ENCODE assay signal across 25 mouse cellular contexts in genomic region chr6:4728305-4728704, GRCm38 (mm10). TPM values are rescaled to one million over a fixed set of nuclear protein-coding genes. Genes with fewer than 3 reads are reported as not detected.
DNase-seq lines count a peak whose midpoint lies in the region; ATAC-seq and TF ChIP-seq lines count a peak whose summit lies in the region.
"Had no signal": no experiment of that assay in that cellular context is flagged by ENCODE, and none has a peak within 500 bp of the region (broad histone marks: within the 10 kb centered on the region; RNA-seq: fewer than 3 reads in every experiment).

No protein-coding gene starts in this region.

- peak; percentile 37 for DNase-seq in heart, adult 11 months
- DNase-seq in heart, postnatal 25 days (ENCODE audit: low spot score): no peak
- no peak for DNase-seq in spleen, adult 12 weeks (ENCODE audit: low spot score)
- DNase-seq in gastrocnemius, postnatal 4 days (ENCODE audit: low spot score in 2 of 2): no peak
- DNase-seq in thymus, postnatal 25 days: no peak
- DNase-seq: adrenal gland, adult 2 months; adrenal gland, postnatal 10 days; adrenal gland, postnatal 36 days; cerebellum, adult 11-12 months; cerebellum, adult 2 months; cerebellum, adult 9-10 months; cerebellum, postnatal 10 days; cerebellum, postnatal 25 days; embryo, embryonic 11 days had no signal

- H3K4me3 ChIP-seq in myocyte: no peak overlapping the region
- H3K4me3 ChIP-seq: embryonic facial prominence, embryonic 13.5 days; embryonic facial prominence, embryonic 15.5 days; erythroblast, embryonic 14.5 days; forebrain, embryonic 10.5 days; forebrain, embryonic 12.5 days had no signal

- H3K4me2 ChIP-seq in myocyte (ENCODE audit: low read depth): peak overlapping the region; percentile 3
- H3K4me2 ChIP-seq: embryonic facial prominence, embryonic 13.5 days; embryonic facial prominence, embryonic 15.5 days; forebrain, embryonic 12.5 days had no signal

- no peaks in the 10 kb centered on the region for H3K79me2 ChIP-seq in myocyte (ENCODE audit: control insufficient read depth, insufficient read depth)

- TF ChIP-seq POLR2A in myocyte (IDR thresholded peaks at IDR 0.05; ENCODE audit: insufficient read length, low read depth): no peak

- no peak overlapping the region for H3ac ChIP-seq in myocyte (ENCODE audit: control insufficient read depth, insufficient read length)

- H3K36me3 ChIP-seq in myocyte (ENCODE audit: control insufficient read depth, insufficient read depth): no peaks in the 10 kb centered on the region
- H3K36me3 ChIP-seq: embryonic facial prominence, embryonic 13.5 days; embryonic facial prominence, embryonic 15.5 days; forebrain, embryonic 12.5 days had no signal

- intact Hi-C loops in heart, postnatal 25 days (cut with DNase I): no loop called here

- H3K27me3 ChIP-seq in myocyte (ENCODE audit: control insufficient read depth, insufficient read depth, insufficient read length): no peaks in the 10 kb centered on the region
- H3K27me3 ChIP-seq: embryonic facial prominence, embryonic 13.5 days; embryonic facial prominence, embryonic 15.5 days; forebrain, embryonic 12.5 days had no signal

- peak; percentile 99 for ATAC-seq in granulocyte monocyte progenitor cell, adult 5-6 weeks (replicated peaks; ENCODE audit: poor library complexity, severe bottlenecking)
- peak; percentile 94 for ATAC-seq in megakaryocyte, adult 5-6 weeks (ENCODE audit: poor library complexity, severe bottlenecking)
- ATAC-seq: forebrain, embryonic 14.5 days; forebrain, embryonic 16.5 days had no signal

TF ChIP-seq in myocyte, 11 proteins besides CTCF, POLR2A, EP300 and RAD21:
- no peak for TF ChIP-seq TCF12 (IDR thresholded peaks at IDR 0.05; ENCODE audit: insufficient read depth, poor library complexity, severe bottlenecking)
- TF ChIP-seq USF1 (IDR thresholded peaks at IDR 0.05; ENCODE audit: low read depth): no peak
- TF ChIP-seq MAX (IDR thresholded peaks at IDR 0.05; ENCODE audit: low read depth): no peak
- TF ChIP-seq MYOD1 (IDR thresholded peaks at IDR 0.05; ENCODE audit: control insufficient read depth in 1 of 3, insufficient read length in 2 of 3, low read depth in 2 of 3): no peak
- TF ChIP-seq TCF3 (IDR thresholded peaks at IDR 0.05; ENCODE audit: insufficient read length, low read depth): no peak
- TF ChIP-seq POLR2AphosphoS2 (IDR thresholded peaks at IDR 0.05; ENCODE audit: insufficient read length, low read depth): no peak
- no peak for TF ChIP-seq SRF (IDR thresholded peaks at IDR 0.05; ENCODE audit: control insufficient read depth, insufficient read length, low read depth)
- TF ChIP-seq MYOG (IDR thresholded peaks at IDR 0.05; ENCODE audit: control insufficient read depth in 1 of 3, insufficient read depth in 1 of 3, insufficient read length in 2 of 3, low read depth in 2 of 3): no peak
- no peak for TF ChIP-seq REST (IDR thresholded peaks at IDR 0.05; ENCODE audit: insufficient read depth, insufficient read length)
- TF ChIP-seq CEBPB (IDR thresholded peaks at IDR 0.05; ENCODE audit: insufficient read depth, poor library complexity, severe bottlenecking): no peak

RNA-seq across cellular contexts. Expression of gene Sgce, which starts 18.7 kb away (rescaled TPM):
- 10 to 100 TPM; 19.4 to 22.7 TPM for total RNA-seq in heart, postnatal 25 days (2021)
- total RNA-seq in granulocyte monocyte progenitor cell, adult 5-6 weeks (2014; fragmentation: Nextera tagmentation): not detected in 2 replicates
- 1.0 and 2.3 TPM in 2 replicates for total RNA-seq in granulocyte monocyte progenitor cell, adult 5-6 weeks (2017)
- 0.21 TPM in 1 of 2 replicates, not detected in the other for total RNA-seq in megakaryocyte, adult 5-6 weeks (2015)
- total RNA-seq in megakaryocyte, adult 5-6 weeks (2017): 0.49 TPM in 1 of 2 replicates, not detected in the other
- polyA plus RNA-seq in myocyte (2012; fragmentation: generic; extraction: Trizol): 16.8 TPM
- 10 to 100 TPM; 69.7 to 73.5 TPM for total RNA-seq in gastrocnemius, postnatal 4 days (2021)
- total RNA-seq: MEL had no signal
- polyA plus RNA-seq: erythroblast, embryonic 14.5 days had no signal

RNA-seq across cellular contexts. Expression of gene Peg10, which starts 18.8 kb away (rescaled TPM):
- total RNA-seq in heart, postnatal 25 days (2021): 1 to 10 TPM; 1.2 TPM
- not detected in 2 replicates for total RNA-seq in granulocyte monocyte progenitor cell, adult 5-6 weeks (2014; fragmentation: Nextera tagmentation)
- total RNA-seq in granulocyte monocyte progenitor cell, adult 5-6 weeks (2017): 0.04 and 0.15 TPM in 2 replicates
- not detected in 2 replicates for total RNA-seq in megakaryocyte, adult 5-6 weeks (2015)
- total RNA-seq in megakaryocyte, adult 5-6 weeks (2017): not detected in 2 replicates
- polyA plus RNA-seq in myocyte (2012; fragmentation: generic; extraction: Trizol): 2.6 TPM
- total RNA-seq in gastrocnemius, postnatal 4 days (2021): 100 to 1,000 TPM; 136 to 193 TPM
- total RNA-seq: MEL had no signal

Comparison
In these comparisons a context has a peak if more than half of its experiments do, and no peak if none do; other contexts are left out.
1. RNA of gene Sgce, which starts 18.7 kb away (total RNA-seq): 69.7 to 73.5 TPM in gastrocnemius, postnatal 4 days and 19.4 to 22.7 TPM in heart, postnatal 25 days; 1.0 to 2.3 TPM in granulocyte monocyte progenitor cell, adult 5-6 weeks and 0.21 to 0.49 TPM in megakaryocyte, adult 5-6 weeks; every median in the first group is over 4 times any median in the second.
2. RNA of gene Peg10, which starts 18.8 kb away (total RNA-seq): 136 to 193 TPM in gastrocnemius, postnatal 4 days; 1.2 TPM in heart, postnatal 25 days, 0.04 to 0.15 TPM in granulocyte monocyte progenitor cell, adult 5-6 weeks and not detected in megakaryocyte, adult 5-6 weeks; every median in the first group is over 10 times any median in the second.